Mouse (Mus musculus) cortical plate, adult 2 months (tissue): ENCODE results near the gene Sftpd.
A peak's percentile ranks its signal among the peaks of the same experiment; 100 is the strongest.

Source experiments
- CTCF ChIP-seq: fragments of 200-500 bp; IDR thresholded peaks from 2 replicates; pipeline ENCODE4 v1.5.1; 2011; ENCODE audit warnings: mild to moderate bottlenecking, control low read depth, low read length; ENCODE audit not compliant: insufficient read depth; ENCODE audit errors: extremely low read depth
- POLR2A ChIP-seq: fragments of 200-500 bp; IDR thresholded peaks from 2 replicates; pipeline ENCODE4 v1.6.1; 2011; ENCODE audit warnings: mild to moderate bottlenecking, low read length, control low read depth; ENCODE audit not compliant: insufficient read depth; ENCODE audit errors: extremely low read depth

GRCm38 (mm10) chr14:41127997-41128396, 57.0 kb downstream of the Sftpd start:
- no peak for TF ChIP-seq POLR2A
- TF ChIP-seq CTCF, result peak; percentile 62
